Mouse (Mus musculus) ES-Bruce4 (cell line): ENCODE data around the gene Slc12a9.

ENCODE experiments used
- CTCF ChIP-seq: IDR thresholded peaks from one replicate; pipeline ENCODE4 v1.8.1; 2011; ENCODE audit warnings: low read depth, low read length
- EP300 ChIP-seq: IDR thresholded peaks from 2 replicates; pipeline ENCODE4 v1.6.1; 2011; ENCODE audit warnings: low read depth, low read length; ENCODE audit not compliant: insufficient read depth
- POLR2A ChIP-seq: IDR thresholded peaks from one replicate; pipeline ENCODE4 v1.8.1; 2011; ENCODE audit warnings: low read length; ENCODE audit not compliant: insufficient read depth

DNA sequence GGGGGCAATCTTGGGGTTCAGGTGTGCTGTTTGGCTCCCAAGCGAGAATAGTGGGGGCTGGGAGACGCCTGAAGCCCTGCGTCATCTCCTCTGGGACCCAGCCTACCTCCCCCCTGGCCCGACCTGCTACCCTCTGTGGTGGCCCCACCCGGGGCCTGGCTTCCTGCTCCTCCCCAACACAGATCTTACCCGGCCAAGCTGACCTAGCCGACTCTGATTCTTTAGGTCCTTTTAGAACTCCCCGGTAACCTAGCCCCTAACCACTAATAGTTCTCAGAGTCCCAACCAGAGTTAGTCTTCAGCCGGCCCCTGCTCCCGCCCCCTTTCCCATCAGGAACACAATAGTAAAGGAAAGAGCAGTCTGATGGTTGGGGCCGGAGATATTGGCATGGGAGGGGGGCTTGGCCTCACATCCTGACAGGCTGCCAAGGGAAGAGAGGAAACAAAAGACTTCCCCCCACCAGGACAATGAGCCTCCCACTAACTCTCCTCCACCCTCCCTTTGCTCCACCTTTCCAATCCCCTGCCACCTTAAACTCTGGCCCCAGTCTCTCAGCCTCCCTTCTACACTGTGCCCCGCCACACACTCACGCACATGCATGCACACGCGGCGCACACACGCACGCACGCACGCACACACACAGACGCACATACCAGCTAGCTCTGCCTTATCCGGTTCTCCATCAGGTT lies 6.0 kb upstream of the Slc12a9 start:
- TF ChIP-seq CTCF (no peak), EP300 (no peak), POLR2A (no peak)
